Mouse (Mus musculus) brain, embryonic 14.5 days (tissue): Measurements from ENCODE around the gene Gm16867.
"Not testable (repeated sequence)": the region's sequence is repeated elsewhere in the genome, so short reads cannot be mapped to it uniquely, and the experiment has no call there.

Experiments used
- CTCF ChIP-seq: fragments of 200-500 bp; IDR thresholded peaks from 2 replicates; pipeline ENCODE4 v1.5.1; 2012; ENCODE audit warnings: inconsistent platforms, mild to moderate bottlenecking, moderate library complexity, borderline replicate concordance; ENCODE audit not compliant: insufficient read depth, insufficient read length; ENCODE audit errors: extremely low read depth
- POLR2A ChIP-seq: fragments of 200-500 bp; IDR thresholded peaks from 2 replicates; pipeline ENCODE4 v1.6.1; 2012; ENCODE audit warnings: mild to moderate bottlenecking, inconsistent platforms, borderline replicate concordance; ENCODE audit not compliant: poor library complexity, insufficient read depth, insufficient read length, severe bottlenecking; ENCODE audit errors: extremely low read depth

DNA sequence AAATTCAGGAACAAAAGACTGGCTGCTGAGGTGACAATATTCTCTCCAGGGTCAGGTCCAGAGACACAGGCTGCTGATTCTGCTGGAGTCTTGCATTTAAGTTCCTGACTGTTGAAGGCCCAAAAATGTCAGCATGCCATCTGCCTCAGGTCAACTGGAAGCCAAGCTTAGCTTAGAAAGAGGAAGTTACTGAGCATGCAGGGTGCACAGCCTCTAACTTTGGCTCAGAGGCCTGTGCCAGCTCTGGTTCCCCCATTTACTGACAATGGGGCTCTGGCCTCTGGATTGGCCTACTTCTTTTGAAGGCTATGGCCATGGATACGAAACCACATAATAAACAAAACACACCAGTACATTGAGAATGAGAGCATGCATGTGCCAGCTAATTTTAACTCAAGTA lies 3.8 kb upstream of the Gm16867 start:
- TF ChIP-seq CTCF, POLR2A: not testable (repeated sequence)
